Mouse (Mus musculus): ENCODE results near the gene AI597479.
A peak's percentile ranks its signal among the peaks of the same experiment; 100 is the strongest.
"Not testable (repeated sequence)": the region's sequence is repeated elsewhere in the genome, so short reads cannot be mapped to it uniquely, and the experiment has no call there.

The AI597479 gene

DNA sequence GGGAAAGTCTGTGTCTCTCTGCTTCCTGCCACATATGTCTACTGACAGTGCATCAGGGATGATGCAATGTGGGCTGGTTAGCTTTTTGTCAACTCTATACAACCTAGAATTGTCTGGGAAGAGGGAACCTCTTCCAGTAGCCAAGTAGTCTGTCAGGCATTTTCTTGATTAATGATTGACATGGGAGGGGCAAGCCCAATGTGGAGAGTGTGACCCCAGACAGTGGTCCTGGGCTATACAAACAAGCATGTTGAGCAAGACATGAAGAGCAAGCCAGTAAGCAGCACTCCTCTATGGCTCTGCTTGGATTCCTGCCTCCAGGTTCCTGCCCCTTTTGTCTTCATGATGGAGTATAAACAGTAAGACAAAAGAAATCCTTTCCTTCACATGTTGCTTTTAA, 28.7 kb downstream of the AI597479 start:
- no peak for DNase-seq

DNA sequence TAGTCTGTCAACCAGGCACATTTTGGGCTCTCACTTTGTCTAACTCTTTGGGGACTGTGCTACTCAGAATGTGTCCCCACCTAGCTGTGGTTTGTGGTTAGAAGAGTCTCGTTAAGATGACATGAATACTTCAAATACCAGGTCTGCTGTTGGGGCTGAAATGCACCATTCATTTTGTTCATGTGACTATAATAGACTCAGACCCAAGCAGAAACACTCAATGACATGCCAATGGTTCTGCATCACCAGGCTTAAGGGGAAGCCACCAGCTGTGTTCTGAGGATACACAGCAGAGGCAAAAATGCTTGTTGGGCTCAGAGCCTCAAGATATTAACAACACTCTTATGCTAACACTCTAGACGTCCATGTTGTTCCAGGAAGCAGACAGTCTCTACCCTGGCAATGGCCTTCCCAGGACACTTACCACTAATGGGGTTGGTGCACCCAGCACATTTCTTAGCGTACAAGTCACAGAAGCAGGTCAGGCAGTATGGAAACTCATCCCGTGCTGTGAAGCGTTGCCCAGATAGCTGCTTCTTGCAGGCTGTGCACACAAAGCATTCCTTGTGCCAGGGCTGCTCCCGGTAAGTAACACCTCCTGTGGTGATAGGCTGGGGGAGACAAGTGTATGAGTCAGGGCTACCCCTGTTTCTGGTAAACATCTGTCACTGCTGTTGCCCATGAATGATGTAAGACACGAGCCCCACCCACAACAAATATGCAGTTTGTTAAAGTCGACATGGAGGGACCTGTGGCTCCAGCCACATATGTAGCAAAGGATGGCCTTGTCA, 29.5 kb downstream of the AI597479 start:
- DNase-seq, result no peak

DNA sequence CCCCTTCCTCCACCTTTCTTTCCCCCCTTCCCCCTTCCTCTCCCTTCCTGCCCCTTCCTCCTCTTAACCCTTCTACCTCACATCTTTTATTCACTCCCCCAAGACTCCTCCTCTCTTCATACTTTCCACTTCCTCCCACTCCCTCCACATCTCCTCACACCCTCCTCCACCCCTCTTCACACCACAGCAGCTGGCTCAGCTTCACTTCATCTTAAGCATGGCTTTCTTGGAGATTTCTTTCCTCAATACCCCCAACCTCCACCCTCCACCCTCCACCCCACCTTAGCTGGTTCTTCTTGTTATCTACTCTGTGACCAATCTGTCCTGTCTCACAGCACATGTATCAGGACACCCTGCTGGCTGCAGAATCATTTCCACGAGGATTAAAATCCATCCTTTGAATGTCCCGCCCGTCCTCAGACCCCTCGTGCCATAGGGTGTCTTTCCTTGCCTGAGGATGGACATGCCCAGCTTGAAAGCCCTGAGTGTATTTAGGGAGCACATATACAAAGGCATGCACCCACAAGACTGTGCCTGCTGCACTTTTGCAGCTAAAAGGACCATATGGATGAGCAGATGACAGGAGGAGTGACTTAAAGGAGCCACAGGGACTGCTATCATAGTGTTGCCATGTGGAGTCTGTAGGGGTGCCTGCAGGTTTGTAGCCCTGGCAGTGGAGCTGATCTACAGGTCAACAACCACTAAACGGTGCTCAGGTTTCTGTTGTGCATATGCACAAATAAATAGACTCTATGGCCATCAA, 31.9 kb downstream of the AI597479 start:
- no peak for DNase-seq

DNA sequence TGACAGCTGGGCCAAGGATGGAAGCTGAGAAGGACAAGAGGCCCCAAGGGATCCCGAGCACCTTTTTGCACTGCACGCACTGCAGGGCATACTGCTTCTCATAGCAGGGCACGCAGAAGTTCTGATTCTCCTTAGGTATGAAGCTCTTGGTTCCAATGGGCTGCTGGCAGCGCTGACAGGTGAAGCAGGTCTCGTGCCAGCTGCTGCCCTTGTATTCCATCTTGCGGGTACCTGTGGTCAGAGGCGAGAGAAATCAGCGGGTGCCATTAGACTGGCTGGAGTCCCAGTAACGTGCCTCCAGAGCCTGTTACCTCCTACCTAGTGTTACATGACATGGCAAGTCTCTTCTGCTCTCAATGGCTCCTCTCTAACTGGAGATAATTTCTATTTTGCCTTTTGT, 33.1 kb downstream of the AI597479 start:
- no peak for DNase-seq

DNA sequence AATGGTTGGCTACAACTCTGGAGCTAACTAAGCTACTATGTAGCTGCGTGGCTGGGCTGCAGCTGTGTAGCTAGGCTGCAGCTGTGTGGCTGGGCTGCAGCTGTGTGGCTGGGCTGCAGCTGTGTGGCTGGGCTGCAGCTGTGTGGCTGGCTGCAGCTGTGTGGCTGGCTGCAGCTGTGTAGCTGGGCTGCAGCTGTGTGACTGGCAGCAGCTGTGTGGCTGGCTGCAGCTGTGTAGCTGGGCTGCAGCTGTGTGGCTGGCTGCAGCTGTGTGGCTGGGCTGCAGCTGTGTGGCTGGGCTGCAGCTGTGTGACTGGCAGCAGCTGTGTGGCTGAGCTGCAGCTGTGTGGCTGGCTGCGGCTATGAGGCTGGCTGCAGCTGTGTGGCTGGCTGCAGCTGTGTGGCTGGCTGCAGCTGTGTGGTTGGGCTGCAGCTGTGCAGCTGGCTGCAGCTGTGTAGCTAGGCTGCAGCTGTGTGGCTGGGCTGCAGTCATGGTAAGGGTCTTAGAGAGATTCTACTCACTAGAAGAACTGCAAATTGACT, 38.0 kb downstream of the AI597479 start:
- DNase-seq, result not testable (repeated sequence)

DNA sequence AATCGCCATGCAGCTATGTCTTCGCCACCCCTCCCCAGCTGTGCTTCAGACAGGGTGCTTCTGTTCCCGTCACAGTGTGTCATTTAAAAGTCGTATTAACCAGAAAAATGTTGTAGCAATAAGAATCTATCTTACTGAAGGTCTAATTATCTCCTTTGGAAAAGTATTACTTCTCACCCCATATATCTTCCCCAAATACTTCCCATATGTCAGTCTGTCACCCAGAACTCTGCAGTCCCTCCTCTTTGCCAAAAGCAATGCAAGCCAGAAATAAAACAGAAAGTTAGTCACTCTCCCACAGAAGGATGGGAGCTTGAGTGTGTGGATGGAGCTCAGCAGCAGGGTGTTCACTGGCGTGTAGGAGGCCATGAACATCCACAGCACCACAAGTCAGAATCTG, 38.8 kb downstream of the AI597479 start:
- DNase-seq, result no peak

DNA sequence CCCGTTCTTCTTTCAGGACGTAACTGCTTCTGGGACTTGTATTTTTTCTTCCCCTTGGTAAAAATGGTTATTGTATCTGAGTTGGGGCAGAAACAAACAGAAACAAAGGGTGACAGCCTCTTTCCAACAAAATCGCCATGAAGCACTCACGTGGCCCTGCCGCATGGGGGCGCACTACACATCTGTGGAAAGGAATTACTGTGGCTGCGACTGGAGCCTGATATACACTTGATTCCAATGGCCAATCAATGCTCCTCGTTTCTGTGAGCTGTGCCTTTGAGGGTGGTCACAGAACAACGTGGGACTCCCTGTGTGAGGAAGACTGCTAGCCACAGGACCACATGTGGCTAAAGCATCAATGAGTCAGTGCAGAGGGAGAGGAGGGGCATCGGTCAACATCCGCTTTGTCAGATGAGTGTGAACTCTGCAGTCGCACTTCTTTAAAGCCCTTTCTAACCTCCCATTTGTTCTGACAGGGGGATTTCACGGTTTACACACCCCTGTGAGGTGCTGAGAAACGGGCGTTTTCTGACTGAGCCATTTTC, 39.8 kb downstream of the AI597479 start:
- DNase-seq, result no peak

DNA sequence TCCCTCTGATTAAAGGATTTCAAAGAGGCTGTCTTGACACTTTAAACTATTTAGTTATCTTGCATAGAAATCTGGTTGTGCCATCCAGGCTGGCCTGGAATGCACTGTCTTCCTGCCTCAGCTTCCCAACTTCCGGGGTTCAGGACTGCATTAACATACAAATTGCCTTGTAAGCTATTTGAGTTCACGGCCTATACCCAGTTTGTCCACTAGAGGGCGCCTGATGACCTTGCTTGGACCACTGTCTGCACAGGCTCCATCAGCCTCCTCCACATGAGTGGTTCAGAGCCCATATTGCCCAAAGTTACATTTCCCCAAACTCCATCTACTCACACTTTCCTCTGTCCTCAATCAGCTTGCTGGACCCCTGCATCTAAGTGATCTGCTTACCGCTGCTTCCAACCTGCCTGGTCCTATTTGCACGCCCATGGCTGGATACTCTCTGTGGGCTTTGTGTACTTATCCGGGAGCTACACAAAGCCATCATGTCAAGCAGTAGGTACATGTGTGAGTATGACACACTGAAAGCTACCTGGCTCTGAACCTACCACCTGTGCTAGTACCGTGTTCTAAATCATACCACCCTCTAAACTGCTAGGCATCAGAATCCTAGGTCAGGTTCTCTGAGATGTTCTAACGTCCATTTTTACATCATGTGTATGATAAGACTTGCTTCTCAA, 41.2 kb downstream of the AI597479 start:
- peak; percentile 86 for DNase-seq

DNA sequence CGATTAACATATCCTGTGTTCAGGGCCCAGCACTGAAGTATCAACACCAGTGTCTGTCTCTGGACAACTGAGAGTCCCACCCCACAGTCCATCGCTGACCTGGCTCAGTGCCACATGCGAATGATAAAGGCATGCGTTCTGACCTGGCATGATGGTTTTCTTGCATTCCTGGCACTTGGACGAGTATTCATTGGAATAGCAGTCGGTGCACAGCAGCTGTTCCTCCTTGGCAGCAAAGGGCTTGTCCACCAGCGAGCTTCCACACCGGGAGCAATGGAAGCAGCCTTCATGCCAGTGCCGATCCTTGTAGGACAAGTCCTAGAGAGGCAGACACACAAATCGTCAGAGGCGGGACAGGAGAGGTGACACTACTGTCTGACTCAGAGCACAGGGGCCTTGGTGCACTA, 43.0 kb downstream of the AI597479 start:
- no peak for DNase-seq

DNA sequence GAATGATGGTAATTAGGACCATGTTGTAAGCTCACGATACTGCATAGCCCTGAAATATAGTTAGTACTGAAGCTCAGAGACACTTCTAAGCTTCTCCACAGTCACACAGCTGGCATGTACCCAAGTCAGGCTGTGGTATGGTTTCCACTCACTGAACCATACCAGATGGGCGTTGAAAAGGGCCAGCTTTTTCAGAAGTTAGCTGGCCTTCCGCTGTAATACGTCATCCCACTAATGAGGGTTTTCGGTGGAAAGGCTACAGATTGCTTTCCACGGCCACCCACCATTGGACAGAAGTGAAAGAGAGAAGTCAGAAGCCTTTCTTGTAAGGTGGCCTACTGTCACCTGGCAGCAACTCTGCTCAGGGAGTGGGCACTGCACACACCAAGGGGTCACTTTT, 44.3 kb downstream of the AI597479 start:
- no peak for DNase-seq

DNA sequence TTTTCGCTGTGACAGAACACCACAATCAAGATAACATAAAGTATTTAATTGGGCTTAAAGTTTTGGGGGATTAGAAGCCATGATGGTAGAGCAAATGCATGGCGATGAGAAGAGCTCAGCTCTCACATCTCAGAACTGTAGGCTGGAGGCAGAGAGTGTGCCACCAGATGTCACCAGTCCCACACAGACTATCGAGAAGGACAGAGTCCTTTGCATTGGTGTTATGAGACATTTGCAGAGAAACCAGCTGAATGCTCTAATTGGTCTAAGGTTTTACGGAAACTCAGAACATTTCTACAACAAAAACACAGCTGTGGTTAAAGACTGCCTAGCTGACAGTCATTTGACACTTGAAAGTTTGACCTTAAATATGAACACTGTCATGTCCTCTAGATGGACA, 44.8 kb downstream of the AI597479 start:
- DNase-seq, result no peak

DNA sequence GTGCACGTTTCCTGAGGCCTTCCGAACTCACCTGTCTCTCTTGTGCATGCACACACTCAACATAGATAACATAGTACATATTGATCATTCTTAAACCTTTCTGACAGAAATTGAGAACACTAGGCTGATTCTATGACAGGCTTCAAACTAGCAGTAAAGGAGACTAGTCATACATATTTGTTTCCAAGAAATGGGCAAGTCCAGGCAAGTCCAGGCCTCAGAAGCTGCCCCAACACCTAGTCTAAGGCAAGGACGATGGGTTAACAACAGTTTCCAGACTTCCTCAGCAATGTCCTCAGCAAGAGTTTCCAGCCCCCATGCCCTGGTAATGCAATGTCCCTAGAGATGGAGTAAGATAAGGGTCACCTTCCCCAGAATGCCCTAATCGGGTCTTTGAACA, 45.3 kb downstream of the AI597479 start:
- DNase-seq, result no peak

DNA sequence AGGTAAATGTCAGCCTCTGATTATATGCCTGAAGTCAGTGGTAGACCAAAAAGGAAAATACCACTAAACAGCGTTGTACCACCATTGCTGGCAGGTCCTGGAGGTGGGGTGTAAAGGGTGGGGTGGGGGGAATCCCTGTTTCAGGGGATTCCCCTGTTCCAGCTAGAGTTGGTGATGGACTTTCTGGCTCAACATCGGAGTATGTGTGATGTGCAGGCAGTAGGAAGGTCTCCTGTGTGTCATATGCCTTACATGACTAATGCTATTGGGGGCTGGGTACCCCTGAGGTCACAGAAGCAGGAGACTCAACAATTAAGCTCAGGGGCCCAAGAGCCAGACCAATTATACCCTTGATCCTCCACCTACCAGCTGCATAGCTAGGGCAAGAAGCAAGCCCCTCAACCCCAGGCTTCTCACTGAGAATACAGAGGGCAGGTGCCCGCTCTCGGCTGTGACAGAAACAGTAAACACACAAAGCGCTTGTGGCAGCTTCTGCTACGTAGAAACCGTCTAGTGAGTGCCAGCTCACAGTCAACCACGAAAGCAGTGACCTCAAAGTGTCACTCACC, 45.9 kb downstream of the AI597479 start:
- DNase-seq, result no peak

DNA sequence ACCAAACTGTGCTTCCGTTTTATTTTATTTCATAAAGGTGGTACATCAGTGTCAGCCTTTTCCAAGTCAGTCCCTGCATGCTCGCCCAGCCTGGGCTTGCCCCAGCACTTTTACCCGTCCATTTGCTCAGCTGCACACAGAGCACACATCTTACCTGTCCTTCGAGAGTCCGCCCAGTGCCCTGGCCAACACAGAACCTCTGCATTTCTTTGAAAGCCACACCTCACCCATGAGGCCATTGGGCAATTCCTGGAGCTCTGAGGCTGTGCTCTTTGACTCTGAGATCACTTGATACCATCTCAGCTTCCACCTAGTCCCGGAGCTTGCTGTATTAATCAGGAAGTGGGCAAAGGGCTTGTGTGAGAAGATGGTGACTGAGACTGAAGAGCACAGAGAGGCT, 46.9 kb downstream of the AI597479 start:
- no peak for DNase-seq

DNA sequence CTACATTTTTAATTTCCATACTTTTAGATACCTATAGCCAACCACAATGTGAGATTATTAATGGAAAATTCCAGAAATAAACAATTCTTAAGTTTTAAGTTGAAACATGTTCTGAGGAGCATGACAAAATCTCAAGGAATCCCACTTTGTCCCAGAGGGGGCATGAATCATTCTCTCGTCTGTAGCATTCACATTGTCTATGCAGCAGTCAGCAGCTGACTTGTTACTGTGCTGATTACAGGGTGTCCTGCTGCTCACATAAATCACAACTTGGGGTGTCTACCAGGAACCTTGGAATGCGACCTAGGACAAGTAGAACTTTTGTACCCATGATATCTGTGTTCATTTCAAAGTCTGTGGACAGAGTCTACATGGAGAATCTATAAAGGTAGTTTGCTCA, 49.0 kb downstream of the AI597479 start:
- DNase-seq, result no peak

DNA sequence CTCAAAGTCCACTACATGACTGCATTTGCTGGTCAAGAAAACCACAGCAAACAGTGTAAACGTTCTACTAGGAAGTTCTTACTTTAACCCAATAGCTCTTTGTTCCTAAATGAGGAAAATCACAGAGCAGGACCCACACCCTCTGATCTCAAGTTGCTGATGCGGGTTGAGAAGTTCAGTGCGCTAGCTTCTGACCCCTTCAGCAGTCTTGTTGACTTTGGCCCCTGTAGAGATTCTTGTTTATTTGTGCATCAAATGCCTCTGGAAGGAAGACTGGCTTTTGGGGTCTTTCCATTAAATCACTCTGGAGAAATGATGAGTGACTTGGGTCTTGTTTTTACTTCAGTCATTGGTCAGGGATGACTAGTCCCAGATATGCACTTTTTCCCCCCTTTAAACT, 51.7 kb downstream of the AI597479 start:
- DNase-seq, result no peak

DNA sequence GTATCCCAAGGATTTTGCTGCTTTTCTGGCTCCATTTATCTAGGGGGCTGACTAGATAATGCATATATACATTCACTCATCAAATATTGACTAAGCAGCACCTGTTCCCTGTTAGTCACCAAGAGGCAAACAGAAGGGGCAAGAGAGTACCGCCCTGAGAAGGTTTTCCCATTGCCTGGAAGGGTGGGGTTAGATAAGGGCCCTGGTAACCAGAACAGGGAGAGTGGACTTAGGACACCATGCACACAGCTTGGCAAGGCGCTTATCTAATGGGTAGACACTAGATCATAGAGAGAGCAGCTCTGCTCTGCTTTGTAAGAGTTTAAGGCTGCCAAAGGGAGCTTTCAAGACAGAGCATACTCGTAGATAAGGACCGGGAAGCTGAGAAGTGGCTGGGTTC, 54.1 kb downstream of the AI597479 start:
- DNase-seq, result no peak

DNA sequence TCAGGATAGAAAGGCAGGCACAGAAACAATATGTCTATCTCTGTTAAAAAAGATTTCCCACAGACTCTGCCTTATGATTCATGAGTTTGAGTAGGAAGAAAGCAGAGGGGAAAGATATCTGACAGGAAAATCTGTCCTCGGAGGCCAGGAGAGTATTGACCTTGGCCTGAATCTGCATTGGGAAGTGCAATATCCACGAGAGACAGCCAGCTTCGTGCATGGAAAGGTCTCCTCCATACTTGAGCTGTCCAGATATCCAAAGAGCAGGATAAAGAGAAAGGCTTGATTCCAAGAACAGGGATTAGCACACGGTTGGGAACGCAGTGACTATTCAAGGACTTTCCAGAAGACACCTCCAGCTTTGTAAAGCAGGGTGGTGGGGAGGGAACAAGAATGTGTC, 55.0 kb downstream of the AI597479 start:
- DNase-seq, result no peak

DNA sequence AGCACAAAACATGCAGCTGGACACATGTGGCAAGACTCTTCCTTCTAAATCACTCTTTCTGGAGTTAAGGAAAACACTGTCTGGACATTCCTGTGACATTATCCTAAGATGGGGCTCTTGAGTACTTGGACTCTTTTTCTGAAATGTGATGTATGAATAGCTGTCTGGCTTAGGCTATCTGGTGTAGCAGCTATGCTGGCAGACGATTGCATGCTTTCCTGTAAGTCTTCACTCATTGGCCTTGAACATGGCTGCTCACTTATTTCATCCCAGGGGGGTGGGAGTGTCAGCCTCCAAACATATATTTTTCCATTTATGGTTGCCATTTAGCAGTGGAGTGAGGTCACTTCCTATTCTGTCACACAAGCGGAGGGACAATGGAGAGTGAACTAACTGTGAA, 56.0 kb downstream of the AI597479 start:
- no peak for DNase-seq

DNA sequence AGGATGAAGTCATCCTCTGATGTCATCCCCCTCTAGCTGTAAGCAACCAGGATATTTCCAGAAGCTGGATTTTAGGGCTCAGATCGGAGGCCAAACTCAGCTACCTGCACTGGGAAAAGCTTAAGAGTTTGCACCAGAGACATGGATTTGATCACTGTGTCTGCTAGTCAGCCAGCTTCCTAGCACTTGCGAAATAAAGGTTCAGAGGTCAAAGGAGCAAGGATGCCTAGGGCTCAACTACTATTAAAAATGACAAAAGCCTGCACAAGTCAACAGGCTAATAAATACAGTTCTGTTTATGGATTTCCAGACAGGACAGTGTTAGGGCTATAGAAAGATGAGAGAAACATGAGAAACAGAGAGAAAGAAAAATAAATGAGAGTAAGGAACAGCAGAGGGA, 59.4 kb downstream of the AI597479 start:
- no peak for DNase-seq

DNA sequence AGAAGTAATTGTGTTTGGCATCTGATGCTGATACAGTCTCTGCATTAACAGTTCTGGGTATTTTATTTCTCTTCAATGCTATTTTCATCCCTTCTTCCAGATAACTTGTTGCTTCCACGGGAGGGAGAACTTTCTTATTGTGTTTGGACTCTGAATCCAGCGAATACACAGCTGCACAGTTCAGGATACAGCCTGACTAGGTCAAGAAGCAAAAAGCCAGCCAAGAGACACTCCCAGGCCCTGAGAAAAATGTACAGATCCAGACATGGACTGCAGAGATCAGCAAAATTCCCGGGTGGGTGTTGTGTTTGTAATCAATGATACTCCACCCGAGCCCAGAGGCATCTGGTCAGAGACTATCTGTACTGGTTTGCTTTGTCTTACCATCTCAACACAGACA, 60.9 kb downstream of the AI597479 start:
- DNase-seq, result no peak

DNA sequence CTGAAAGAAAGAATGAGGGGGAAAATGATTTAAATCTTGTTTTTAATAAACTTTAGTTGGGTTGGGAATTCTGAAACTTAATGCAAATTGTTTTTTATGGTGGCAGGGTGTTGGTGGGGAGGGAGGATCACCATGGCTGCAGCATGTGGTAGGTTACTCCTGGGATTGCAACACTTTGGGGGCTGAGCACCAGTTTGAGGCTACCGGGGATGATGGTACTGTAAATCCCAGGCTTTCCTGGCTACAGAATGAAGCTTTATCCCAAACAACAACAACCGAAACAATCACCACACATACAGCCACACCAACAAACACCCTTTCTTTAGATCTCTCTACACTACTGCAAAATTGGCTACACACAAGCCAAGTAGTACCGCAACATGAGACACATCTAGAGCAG, 63.9 kb downstream of the AI597479 start:
- DNase-seq, result no peak

DNA sequence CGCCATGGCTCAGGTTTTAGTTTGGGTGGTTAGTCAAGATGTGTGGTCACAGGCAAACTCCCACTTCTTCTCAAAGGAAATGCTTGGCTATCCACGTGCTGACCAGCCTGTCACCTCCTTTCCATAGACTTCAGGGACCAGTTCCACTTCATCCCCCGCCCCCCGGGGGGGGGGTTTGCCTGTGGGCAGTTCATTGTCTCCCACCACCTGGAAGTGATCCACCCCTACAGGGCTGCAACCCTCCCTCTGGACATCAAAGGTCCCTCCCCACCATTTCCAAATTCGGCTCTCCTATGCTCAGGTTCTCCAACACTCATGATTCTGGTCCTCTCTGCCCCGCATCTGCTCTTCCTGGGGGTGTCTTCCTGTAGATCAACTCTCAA, 64.6 kb downstream of the AI597479 start:
- DNase-seq, result no peak

Measured in thymus, postnatal 25 days (tissue).